Mouse (Mus musculus): ENCODE measurements at regions not wholly inside any gene's neighbourhood (a gene's known extent, or its start where the extent isn't known, plus 50 kb on each side); places are given as distances from the start of the nearest gene placed in this dataset.

DNA sequence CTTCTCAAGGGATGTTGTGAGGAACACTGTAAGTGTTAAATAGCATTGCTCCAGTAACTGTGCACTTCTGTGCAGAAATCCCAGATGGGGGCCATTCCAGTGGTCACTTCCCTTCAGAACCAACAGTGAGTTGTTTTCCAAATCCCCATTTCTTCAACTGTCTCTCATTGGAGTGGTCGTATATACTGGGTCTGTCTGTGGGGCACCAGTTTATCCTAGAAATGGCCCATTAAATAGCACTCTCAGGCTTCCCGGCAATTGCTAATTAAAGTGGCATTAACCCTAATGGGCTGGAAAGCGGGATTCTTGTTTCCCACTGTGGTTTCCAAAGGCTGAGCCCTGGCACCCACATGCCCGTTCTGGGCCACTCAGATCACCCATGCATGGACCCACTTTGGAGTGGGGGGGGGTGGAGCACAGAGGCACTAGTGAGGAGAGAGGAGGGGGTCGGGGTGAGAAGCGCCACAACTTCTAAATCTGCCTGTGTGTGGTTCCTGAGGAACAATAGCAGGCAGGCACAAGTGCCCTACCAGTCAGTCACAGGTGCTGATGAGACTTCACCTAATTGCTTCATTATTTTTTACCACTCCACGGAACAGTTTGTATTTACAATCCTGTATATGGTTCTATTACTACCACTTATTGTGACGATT is 78.1 kb downstream of the Fam204a start:
- no peak overlapping the region for H3K27ac ChIP-seq
- H3K9me3 ChIP-seq (ENCODE audit: control insufficient read depth, low read length): no peaks in the 10 kb centered on the region
- no peaks in the 10 kb centered on the region for H3K36me3 ChIP-seq (replicated peaks; ENCODE audit: control insufficient read depth, insufficient read depth, low read depth)
- ATAC-seq (ENCODE audit: insufficient read depth) (no peak), DNase-seq (ENCODE audit: low read depth in 3 of 3, low spot score in 3 of 3) (no peak)
- TF ChIP-seq CTCF (IDR thresholded peaks at IDR 0.05; ENCODE audit: low read depth) (no peak), EP300 (IDR thresholded peaks at IDR 0.05; ENCODE audit: low read depth) (no peak)
- no peak overlapping the region for H3K4me2 ChIP-seq (ENCODE audit: low read depth)
- whole genome bisulfite sequencing (ENCODE audit: insufficient replicate concordance): 54% methylated on average over 8 of the region's 8 CpGs
- H3K4me3 ChIP-seq (ENCODE audit: insufficient read depth in 1 of 2, low read depth in 2 of 2, low read length in 2 of 2): no peak overlapping the region
- H3K9ac ChIP-seq (replicated peaks): no peak overlapping the region
- H3K4me1 ChIP-seq (replicated peaks; ENCODE audit: control insufficient read depth in 2 of 2, insufficient read depth in 2 of 2, low read length in 1 of 2): no peaks in the 10 kb centered on the region
- peaks cover 9% of the 10 kb centered on the region for H3K27me3 ChIP-seq (ENCODE audit: control insufficient read depth, insufficient read depth, low read length)

DNA sequence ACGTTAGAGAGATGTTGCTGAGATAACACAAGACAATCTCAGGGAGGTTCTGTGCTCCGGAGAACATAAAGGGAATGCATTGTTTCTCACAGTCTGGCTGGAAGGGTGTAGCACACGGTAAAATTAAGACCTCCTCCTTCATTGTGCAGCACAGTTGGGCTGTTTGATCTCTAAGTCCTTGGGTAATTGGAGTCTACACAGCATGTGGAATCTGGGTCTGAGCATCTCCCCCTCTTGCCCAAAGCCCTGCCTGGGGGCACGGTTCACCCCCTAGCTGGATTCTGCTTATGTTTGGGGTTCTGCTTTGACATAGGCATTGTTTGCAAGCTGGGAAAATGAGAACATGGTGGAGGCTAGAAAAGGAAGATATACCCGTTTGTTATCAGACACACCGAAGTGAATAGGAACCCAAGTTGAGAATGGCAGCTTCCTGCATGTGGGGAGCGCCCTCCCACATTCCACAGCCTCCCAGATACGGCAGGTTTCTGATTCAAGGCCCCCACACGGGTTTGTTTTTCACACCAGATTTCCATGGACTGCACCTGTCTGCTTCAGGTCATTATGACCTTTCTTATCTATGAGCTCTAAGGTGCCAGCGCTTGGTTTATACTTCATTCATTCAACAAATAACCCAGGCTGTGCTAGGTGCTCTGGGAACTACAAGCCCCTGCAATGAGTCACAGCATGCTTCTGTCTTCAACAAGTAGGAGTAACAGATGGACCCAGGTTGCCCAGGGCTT is 79.9 kb downstream of the Fam204a start:
- H3K4me2 ChIP-seq (ENCODE audit: low read depth): no peak overlapping the region
- H3K4me3 ChIP-seq (ENCODE audit: insufficient read depth in 1 of 2, low read depth in 2 of 2, low read length in 2 of 2): no peak overlapping the region
- no peak overlapping the region for H3K27ac ChIP-seq
- ATAC-seq (ENCODE audit: insufficient read depth) (no peak), DNase-seq (ENCODE audit: low read depth in 3 of 3, low spot score in 3 of 3) (no peak)
- no peak overlapping the region for H3K9ac ChIP-seq (replicated peaks)
- no peaks in the 10 kb centered on the region for H3K4me1 ChIP-seq (replicated peaks; ENCODE audit: control insufficient read depth in 2 of 2, insufficient read depth in 2 of 2, low read length in 1 of 2)
- no peaks in the 10 kb centered on the region for H3K9me3 ChIP-seq (ENCODE audit: control insufficient read depth, low read length)
- H3K27me3 ChIP-seq (ENCODE audit: control insufficient read depth, insufficient read depth, low read length): peaks cover 9% of the 10 kb centered on the region
- 44% methylated on average over 10 of the region's 10 CpGs for WGBS (ENCODE audit: insufficient replicate concordance)
- no peak for TF ChIP-seq EP300 (IDR thresholded peaks at IDR 0.05; ENCODE audit: low read depth)
- TF ChIP-seq CTCF (IDR thresholded peaks at IDR 0.05; ENCODE audit: low read depth): no peak
- no peaks in the 10 kb centered on the region for H3K36me3 ChIP-seq (replicated peaks; ENCODE audit: control insufficient read depth, insufficient read depth, low read depth)

DNA sequence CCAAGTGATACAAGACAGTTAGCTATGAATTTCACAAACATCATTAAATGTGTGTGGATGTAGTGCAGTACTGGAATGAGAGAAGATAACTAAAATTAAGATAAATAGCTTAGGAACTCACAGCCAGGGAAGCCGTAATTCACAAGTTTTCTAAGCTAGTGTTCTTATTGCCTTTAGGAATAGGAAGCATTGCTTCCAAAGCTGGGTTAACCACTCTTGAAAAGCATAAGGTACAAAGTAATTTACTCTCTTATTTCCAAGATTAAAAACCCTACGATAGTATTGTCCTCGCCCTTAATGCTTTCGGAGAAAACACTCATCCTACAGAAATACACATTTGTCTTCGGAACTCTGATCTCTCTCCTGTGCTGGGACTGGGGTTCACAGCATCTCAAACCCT is 81.3 kb downstream of the Fam204a start:
- peaks cover 9% of the 10 kb centered on the region for H3K27me3 ChIP-seq (ENCODE audit: control insufficient read depth, insufficient read depth, low read length)
- no peak for ATAC-seq (ENCODE audit: insufficient read depth)
- no peak for DNase-seq (ENCODE audit: low read depth in 3 of 3, low spot score in 3 of 3)

DNA sequence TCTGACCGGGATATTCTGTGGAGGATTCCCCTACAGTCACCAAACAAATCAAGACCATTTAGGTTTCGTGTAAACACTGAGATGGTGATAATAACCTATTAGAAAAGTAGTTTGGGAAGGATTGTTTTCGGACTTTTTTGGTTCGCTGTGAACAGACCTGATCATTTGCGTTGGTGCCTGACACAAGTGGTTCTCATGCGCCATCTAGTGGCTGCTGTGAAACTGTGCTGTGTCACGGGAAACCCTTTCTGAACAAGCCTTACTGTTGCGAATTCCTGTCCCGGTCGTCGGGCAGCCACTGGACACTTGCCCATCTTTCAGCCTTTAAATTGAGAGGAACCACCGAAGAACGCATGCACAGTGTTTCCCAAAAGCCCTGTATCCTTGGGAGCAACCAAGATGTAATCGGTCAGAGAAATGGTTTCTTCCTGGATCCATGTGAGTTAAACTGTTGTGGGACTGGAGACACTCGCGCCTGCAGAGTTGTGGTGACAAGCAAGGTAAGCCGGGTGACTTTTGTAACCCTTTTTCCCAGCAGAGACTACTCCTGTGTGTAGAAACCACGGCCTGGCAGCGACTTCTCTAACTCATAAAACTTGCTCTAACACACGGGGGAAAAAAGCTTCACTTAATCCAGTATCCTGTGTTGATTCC is 82.0 kb downstream of the Fam204a start:
- peak overlapping the region; percentile 5 to 35; a peak in 1 of 4 replicates for H3K4me3 ChIP-seq (ENCODE audit: insufficient read depth in 1 of 2, low read depth in 2 of 2, low read length in 2 of 2)
- H3K4me2 ChIP-seq (ENCODE audit: low read depth): peak overlapping the region; percentile 46
- no peaks in the 10 kb centered on the region for H3K36me3 ChIP-seq (replicated peaks; ENCODE audit: control insufficient read depth, insufficient read depth, low read depth)
- H3K27ac ChIP-seq: no peak overlapping the region
- H3K9ac ChIP-seq (replicated peaks): no peak overlapping the region
- H3K9me3 ChIP-seq (ENCODE audit: control insufficient read depth, low read length): no peaks in the 10 kb centered on the region
- DNase-seq (ENCODE audit: low read depth in 3 of 3, low spot score in 3 of 3): peak; percentile 54 to 66 (median 59)
- peak; percentile 95 for TF ChIP-seq CTCF (IDR thresholded peaks at IDR 0.05; ENCODE audit: low read depth)
- no peak for TF ChIP-seq EP300 (IDR thresholded peaks at IDR 0.05; ENCODE audit: low read depth)
- peaks cover 9% of the 10 kb centered on the region for H3K27me3 ChIP-seq (ENCODE audit: control insufficient read depth, insufficient read depth, low read length)
- ATAC-seq (ENCODE audit: insufficient read depth): peak; percentile 64
- H3K4me1 ChIP-seq (replicated peaks; ENCODE audit: control insufficient read depth in 2 of 2, insufficient read depth in 2 of 2, low read length in 1 of 2): no peaks in the 10 kb centered on the region
- 6% methylated on average over 20 of the region's 20 CpGs for WGBS (ENCODE audit: insufficient replicate concordance)

More for the DNA sequence above, 81.3 kb downstream of the Fam204a start:
- no peak overlapping the region for H3K9ac ChIP-seq (replicated peaks)
- no peak overlapping the region for H3K27ac ChIP-seq
- no peaks in the 10 kb centered on the region for H3K36me3 ChIP-seq (replicated peaks; ENCODE audit: control insufficient read depth, insufficient read depth, low read depth)
- no peak overlapping the region for H3K4me3 ChIP-seq (ENCODE audit: insufficient read depth in 1 of 2, low read depth in 2 of 2, low read length in 2 of 2)
- H3K4me1 ChIP-seq (replicated peaks; ENCODE audit: control insufficient read depth in 2 of 2, insufficient read depth in 2 of 2, low read length in 1 of 2): no peaks in the 10 kb centered on the region
- H3K9me3 ChIP-seq (ENCODE audit: control insufficient read depth, low read length): no peaks in the 10 kb centered on the region
- no peak for TF ChIP-seq CTCF (IDR thresholded peaks at IDR 0.05; ENCODE audit: low read depth)
- no peak for TF ChIP-seq EP300 (IDR thresholded peaks at IDR 0.05; ENCODE audit: low read depth)
- H3K4me2 ChIP-seq (ENCODE audit: low read depth): no peak overlapping the region
- WGBS (ENCODE audit: insufficient replicate concordance): 80% methylated on average over 5 of the region's 5 CpGs

DNA sequence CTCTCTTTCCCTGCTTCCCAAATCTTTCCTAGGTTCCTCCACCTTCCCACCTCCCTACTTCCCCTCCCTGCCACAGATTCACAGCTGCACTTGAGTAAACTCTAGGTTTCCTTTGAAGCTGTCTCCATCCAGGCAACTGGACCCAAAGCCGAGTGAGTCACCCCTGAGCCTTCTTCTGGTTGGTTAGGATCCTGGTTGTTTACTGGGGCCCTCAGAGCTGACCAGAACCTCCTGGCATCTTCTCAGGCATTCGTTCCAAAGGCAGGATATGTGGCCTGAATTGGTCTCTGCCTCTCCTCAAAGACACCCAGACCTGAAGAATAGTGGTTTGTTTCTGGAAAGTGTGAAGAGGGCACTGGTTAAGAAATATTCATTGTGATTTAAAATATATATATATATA is 87.6 kb downstream of the Fam204a start:
- 42% methylated on average over 2 of the region's 2 CpGs for WGBS (ENCODE audit: insufficient replicate concordance)
- TF ChIP-seq EP300 (IDR thresholded peaks at IDR 0.05; ENCODE audit: low read depth): no peak
- TF ChIP-seq CTCF (IDR thresholded peaks at IDR 0.05; ENCODE audit: low read depth): no peak
- Histone ChIP-seq H3K27me3 (ENCODE audit: control insufficient read depth, insufficient read depth, low read length) (no peaks in the 10 kb centered on the region), H3K9me3 (ENCODE audit: control insufficient read depth, low read length) (no peaks in the 10 kb centered on the region), H3K4me2 (ENCODE audit: low read depth) (no peak overlapping the region), H3K9ac (replicated peaks) (no peak overlapping the region), H3K4me3 (ENCODE audit: insufficient read depth in 1 of 2, low read depth in 2 of 2, low read length in 2 of 2) (no peak overlapping the region), H3K4me1 (replicated peaks; ENCODE audit: control insufficient read depth in 2 of 2, insufficient read depth in 2 of 2, low read length in 1 of 2) (peaks cover 10 to 11% of the 10 kb centered on the region in 2 experiments), H3K27ac (no peak overlapping the region), H3K36me3 (replicated peaks; ENCODE audit: control insufficient read depth, insufficient read depth, low read depth) (no peaks in the 10 kb centered on the region)
- ATAC-seq (ENCODE audit: insufficient read depth) (no peak), DNase-seq (ENCODE audit: low read depth in 3 of 3, low spot score in 3 of 3) (no peak)

Data from liver, embryonic 14.5 days (tissue).